Mouse (Mus musculus): Measurements from ENCODE around the gene Tnfrsf22. TPM values are rescaled to one million over a fixed set of nuclear protein-coding genes. Genes with fewer than 3 reads are reported as not detected.
"Not testable (repeated sequence)": the region's sequence is repeated elsewhere in the genome, so short reads cannot be mapped to it uniquely, and the experiment has no call there.

Gene Tnfrsf22
- polyA plus RNA-seq, 1 experiment from 2014 or later: 3.1 TPM

DNA sequence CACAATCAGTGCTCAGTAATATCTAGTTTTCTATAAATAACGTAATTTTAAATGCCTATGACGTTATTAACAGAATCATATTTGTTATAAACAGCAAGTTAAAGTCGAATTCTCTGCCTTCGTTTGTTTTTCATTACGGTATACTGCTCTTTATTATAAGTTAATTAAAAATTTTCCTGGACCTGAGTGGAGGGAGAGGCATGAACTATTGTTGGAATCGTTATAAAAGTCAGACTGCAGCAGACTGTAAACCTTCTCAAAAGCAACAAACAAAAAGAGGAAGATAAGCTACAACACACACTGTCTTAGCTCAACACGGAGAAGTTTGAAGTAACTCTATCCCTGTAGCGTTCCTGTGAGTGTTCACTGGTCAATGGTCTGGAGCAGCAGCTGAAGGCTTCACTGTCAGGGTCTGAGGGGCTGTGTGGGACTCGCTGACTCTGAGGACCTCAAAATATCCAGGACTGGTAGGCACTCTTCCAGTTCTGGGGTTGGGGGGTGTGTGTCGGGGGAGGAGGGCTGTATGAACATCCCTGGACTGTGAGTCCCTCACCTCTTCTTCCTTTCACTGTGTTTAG is 397 bp upstream of the Tnfrsf22 start:
- not testable (repeated sequence) for H3K36me3 ChIP-seq (replicated peaks; ENCODE audit: control insufficient read depth, insufficient read depth); H3K4me1 ChIP-seq (replicated peaks; ENCODE audit: control insufficient read depth, insufficient read depth, low read length); DNase-seq (ENCODE audit: low spot score); H3K9me3 ChIP-seq (ENCODE audit: control insufficient read depth, low read length); H3K27ac ChIP-seq; H3K27me3 ChIP-seq (ENCODE audit: control insufficient read depth, insufficient read depth, low read length); ATAC-seq (ENCODE audit: low FRiP score)
- H3K4me2 ChIP-seq (replicated peaks): peak overlapping the region; percentile 92
- WGBS: 55% methylated on average over 10 of the region's 10 CpGs
- peak overlapping the region; percentile 69 for H3K4me3 ChIP-seq (replicated peaks; ENCODE audit: low read length)
- H3K9ac ChIP-seq: peak overlapping the region; percentile 71; the same call in 1 of the 2 replicates

DNA sequence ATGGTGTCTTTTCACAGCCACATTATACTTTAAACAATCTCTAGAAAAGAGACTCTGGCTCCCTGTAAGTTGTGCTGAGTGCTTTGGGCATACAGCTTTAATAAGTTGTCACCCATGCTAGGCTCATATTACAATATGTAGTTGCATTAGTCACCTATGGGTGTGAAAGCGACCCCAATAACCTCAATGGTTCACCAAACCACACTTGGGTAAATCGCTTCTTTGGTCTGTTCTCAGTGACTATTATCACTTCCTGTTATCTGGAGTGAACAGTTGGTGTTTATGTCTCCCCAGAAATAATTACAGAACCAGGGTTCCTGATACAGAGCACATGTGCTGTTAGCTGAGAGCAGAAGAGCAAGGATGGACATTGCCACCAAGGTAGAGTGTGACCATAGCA is 5.5 kb downstream of the Tnfrsf22 start:
- WGBS: 96% methylated on average over 2 of the region's 2 CpGs
- not testable (repeated sequence) for H3K9me3 ChIP-seq (ENCODE audit: control insufficient read depth, low read length); DNase-seq (ENCODE audit: low spot score); H3K4me1 ChIP-seq (replicated peaks; ENCODE audit: control insufficient read depth, insufficient read depth, low read length); H3K4me2 ChIP-seq (replicated peaks); H3K36me3 ChIP-seq (replicated peaks; ENCODE audit: control insufficient read depth, insufficient read depth); ATAC-seq (ENCODE audit: low FRiP score); H3K27me3 ChIP-seq (ENCODE audit: control insufficient read depth, insufficient read depth, low read length); H3K9ac ChIP-seq; H3K27ac ChIP-seq; H3K4me3 ChIP-seq (replicated peaks; ENCODE audit: low read length)

DNA sequence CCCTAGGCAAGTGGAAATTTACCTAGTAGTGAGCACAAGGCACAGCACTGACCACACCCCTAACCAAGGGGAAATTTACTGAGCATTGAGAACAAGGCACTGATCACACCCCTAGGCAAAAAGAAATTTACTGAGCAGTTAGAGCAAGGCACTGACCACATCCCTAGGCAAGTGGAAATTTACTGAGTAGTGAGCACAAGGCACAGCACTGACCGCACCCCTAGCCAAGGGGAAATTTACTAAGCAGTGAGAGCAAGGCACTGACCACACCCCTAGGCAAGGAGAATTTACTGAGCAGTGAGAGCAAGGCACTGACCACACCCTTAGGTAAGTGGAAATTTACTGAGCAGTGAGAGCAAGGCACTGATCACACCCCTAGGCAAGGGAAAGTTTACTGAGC is 12.8 kb downstream of the Tnfrsf22 start:
- Histone ChIP-seq H3K9me3 (ENCODE audit: control insufficient read depth, low read length) (no peaks in the 10 kb centered on the region), H3K4me1 (replicated peaks; ENCODE audit: control insufficient read depth, insufficient read depth, low read length) (no peaks in the 10 kb centered on the region), H3K27ac (no peak overlapping the region), H3K4me3 (replicated peaks; ENCODE audit: low read length) (no peak overlapping the region), H3K27me3 (ENCODE audit: control insufficient read depth, insufficient read depth, low read length) (no peaks in the 10 kb centered on the region), H3K36me3 (replicated peaks; ENCODE audit: control insufficient read depth, insufficient read depth) (no peaks in the 10 kb centered on the region), H3K9ac (no peak overlapping the region), H3K4me2 (replicated peaks) (no peak overlapping the region)
- DNase-seq (ENCODE audit: low spot score) (no peak), ATAC-seq (ENCODE audit: low FRiP score) (no peak)
- WGBS: 94% methylated on average over 1 of the region's 1 CpGs

DNA sequence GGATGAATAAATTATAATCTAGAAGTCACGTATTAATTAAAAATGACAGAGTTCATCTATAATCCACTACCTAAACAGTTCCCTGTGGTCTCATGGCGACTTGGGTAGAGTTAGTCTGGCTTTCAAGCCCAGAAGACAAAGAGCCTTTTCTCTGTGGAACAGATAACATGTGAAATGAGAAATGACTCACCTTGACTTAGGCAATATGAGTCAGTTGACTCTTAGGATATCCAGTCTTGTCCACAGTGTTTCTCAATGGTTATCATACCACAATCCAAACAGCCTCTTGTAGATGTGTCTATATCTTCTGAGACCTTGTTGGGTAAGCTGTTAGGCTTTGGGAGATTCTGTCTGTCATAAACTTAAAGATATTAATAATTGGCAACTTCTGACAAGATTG is 18.0 kb downstream of the Tnfrsf22 start:
- H3K9me3 ChIP-seq (ENCODE audit: control insufficient read depth, low read length): no peaks in the 10 kb centered on the region
- DNase-seq (ENCODE audit: low spot score): no peak
- H3K4me2 ChIP-seq (replicated peaks): no peak overlapping the region
- H3K9ac ChIP-seq: no peak overlapping the region
- no peak overlapping the region for H3K4me3 ChIP-seq (replicated peaks; ENCODE audit: low read length)
- no peaks in the 10 kb centered on the region for H3K27me3 ChIP-seq (ENCODE audit: control insufficient read depth, insufficient read depth, low read length)
- no peak for ATAC-seq (ENCODE audit: low FRiP score)
- no peaks in the 10 kb centered on the region for H3K4me1 ChIP-seq (replicated peaks; ENCODE audit: control insufficient read depth, insufficient read depth, low read length)
- no peak overlapping the region for H3K27ac ChIP-seq
- H3K36me3 ChIP-seq (replicated peaks; ENCODE audit: control insufficient read depth, insufficient read depth): no peaks in the 10 kb centered on the region
- WGBS: 70% methylated on average over 2 of the region's 2 CpGs

DNA sequence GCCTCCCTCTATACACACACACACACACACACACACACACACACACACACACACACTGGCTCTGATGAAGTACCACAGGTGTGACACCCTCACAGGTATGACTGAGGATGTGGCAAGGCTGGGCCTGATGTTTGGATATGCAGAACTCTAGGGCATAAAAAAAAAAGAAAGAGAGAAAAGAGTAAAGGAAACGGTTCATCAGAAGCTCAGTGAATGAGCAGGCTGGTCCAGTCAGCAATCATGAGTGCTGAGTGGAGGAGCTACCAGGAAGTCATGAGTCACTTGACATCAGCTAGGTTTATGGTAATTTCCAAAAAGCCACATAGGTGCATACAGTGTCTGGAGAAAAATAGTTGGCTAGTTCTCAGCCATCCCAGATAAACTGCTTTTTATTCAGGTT is 20.0 kb downstream of the Tnfrsf22 start:
- Histone ChIP-seq H3K9me3 (ENCODE audit: control insufficient read depth, low read length) (no peaks in the 10 kb centered on the region), H3K9ac (no peak overlapping the region), H3K27me3 (ENCODE audit: control insufficient read depth, insufficient read depth, low read length) (no peaks in the 10 kb centered on the region), H3K27ac (no peak overlapping the region), H3K4me2 (replicated peaks) (no peak overlapping the region), H3K36me3 (replicated peaks; ENCODE audit: control insufficient read depth, insufficient read depth) (no peaks in the 10 kb centered on the region), H3K4me3 (replicated peaks; ENCODE audit: low read length) (no peak overlapping the region), H3K4me1 (replicated peaks; ENCODE audit: control insufficient read depth, insufficient read depth, low read length) (no peaks in the 10 kb centered on the region)
- no peak for DNase-seq (ENCODE audit: low spot score)
- no peak for ATAC-seq (ENCODE audit: low FRiP score)
- WGBS: 64% methylated on average over 1 of the region's 1 CpGs

DNA sequence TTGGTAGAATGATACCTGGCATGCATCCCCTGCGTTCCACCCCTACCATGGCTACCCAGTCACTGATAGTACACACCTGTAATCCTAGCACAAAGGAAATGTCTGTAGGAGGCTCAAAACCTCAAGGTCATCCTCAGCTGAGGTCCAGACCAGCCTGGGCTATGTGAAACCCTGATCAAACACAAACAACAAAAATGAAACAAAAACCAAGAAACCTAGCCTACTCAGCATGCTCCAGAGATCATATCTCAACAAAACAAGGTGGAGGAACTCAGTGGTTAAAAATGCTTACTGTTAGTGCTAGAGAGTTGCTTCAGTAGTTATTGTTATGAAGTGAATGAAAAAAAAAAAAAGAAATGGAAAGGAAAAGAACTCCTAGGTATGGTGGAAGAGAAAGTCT is 20.9 kb downstream of the Tnfrsf22 start, which contains the start of gene Tnfrsf26:
TSS of gene Tnfrsf26 (minus strand) at position 183 of the 400 bp plus-strand sequence.
- no peaks in the 10 kb centered on the region for H3K9me3 ChIP-seq (ENCODE audit: control insufficient read depth, low read length)
- DNase-seq (ENCODE audit: low spot score) (no peak), ATAC-seq (ENCODE audit: low FRiP score) (no peak)
- no peak within 1 kb of the TSS for H3K4me2 ChIP-seq (replicated peaks)
- no peak within 1 kb of the TSS for H3K9ac ChIP-seq
- no peak within 1 kb of the TSS for H3K4me3 ChIP-seq (replicated peaks; ENCODE audit: low read length)
- H3K36me3 ChIP-seq (replicated peaks; ENCODE audit: control insufficient read depth, insufficient read depth): no peaks in the 10 kb centered on the region
- no peaks in the 10 kb centered on the region for H3K4me1 ChIP-seq (replicated peaks; ENCODE audit: control insufficient read depth, insufficient read depth, low read length)
- 88% methylated on average over 1 of the region's 1 CpGs for WGBS
- no peaks in the 10 kb centered on the region for H3K27me3 ChIP-seq (ENCODE audit: control insufficient read depth, insufficient read depth, low read length)
- no peak within 1 kb of the TSS for H3K27ac ChIP-seq

DNA sequence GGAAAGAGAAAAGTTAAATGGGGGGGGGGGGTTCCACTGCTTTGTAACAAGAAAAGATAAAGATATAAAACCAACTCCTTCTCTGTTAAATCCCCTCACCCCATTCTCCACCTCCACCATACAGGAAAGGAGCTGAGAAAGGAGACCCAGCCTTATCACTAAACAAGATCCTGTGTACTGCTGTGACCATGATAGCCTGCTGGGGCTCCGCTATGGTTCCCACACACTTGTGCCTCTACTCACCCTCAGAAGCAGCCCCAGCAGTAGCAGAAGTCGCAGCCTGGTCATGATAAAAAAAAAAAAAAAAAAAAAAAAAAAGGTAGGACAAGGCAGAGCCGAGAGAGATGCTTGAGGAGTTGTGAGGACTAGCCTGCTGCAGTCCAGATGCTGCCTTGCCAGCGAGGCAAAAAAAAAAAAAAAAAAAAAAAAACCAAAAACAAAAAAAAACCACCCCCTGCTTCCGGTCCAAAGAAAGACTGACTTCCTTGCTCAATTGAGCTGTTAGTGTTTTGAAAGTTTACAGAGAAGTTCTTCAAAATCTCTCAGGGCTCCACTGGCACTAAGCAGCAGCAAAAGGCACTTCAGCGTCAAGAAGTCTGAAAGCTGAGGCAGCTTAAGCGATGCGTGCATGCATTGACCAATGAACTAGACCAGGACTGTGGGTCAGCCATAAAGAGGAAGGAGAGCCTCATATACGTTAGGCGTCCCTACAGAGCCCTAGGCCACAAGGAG is 21.7 kb downstream of the Tnfrsf22 start:
- no peaks in the 10 kb centered on the region for H3K4me1 ChIP-seq (replicated peaks; ENCODE audit: control insufficient read depth, insufficient read depth, low read length)
- H3K9ac ChIP-seq: no peak overlapping the region
- DNase-seq (ENCODE audit: low spot score): no peak
- 57% methylated on average over 10 of the region's 10 CpGs for WGBS
- H3K9me3 ChIP-seq (ENCODE audit: control insufficient read depth, low read length): no peaks in the 10 kb centered on the region
- H3K36me3 ChIP-seq (replicated peaks; ENCODE audit: control insufficient read depth, insufficient read depth): no peaks in the 10 kb centered on the region
- no peak for ATAC-seq (ENCODE audit: low FRiP score)
- no peak overlapping the region for H3K27ac ChIP-seq
- H3K27me3 ChIP-seq (ENCODE audit: control insufficient read depth, insufficient read depth, low read length): no peaks in the 10 kb centered on the region
- H3K4me2 ChIP-seq (replicated peaks): no peak overlapping the region
- H3K4me3 ChIP-seq (replicated peaks; ENCODE audit: low read length): no peak overlapping the region

DNA sequence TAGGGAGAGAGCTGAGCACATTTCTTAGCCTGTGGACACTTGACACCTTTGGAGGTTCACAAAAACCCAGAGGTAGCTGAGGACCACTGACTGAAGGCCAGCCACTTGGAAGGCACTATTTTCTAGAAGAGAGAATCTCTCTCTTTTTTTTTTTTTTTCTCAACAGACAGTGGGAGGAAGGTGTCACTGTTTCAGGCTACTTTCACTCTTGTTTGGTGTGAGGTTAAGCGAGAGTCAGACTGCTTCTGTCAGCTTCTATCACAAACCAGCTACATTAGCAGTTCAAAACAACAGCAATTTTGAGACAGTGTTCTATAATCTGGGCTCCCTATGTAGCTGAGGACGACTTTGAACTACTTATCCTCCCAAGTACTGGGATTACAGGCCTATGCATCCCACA is 23.3 kb downstream of the Tnfrsf22 start:
- DNase-seq (ENCODE audit: low spot score) (no peak), ATAC-seq (ENCODE audit: low FRiP score) (no peak)
- no peaks in the 10 kb centered on the region for H3K27me3 ChIP-seq (ENCODE audit: control insufficient read depth, insufficient read depth, low read length)
- H3K27ac ChIP-seq: no peak overlapping the region
- H3K9me3 ChIP-seq (ENCODE audit: control insufficient read depth, low read length): no peaks in the 10 kb centered on the region
- no peak overlapping the region for H3K9ac ChIP-seq
- H3K4me3 ChIP-seq (replicated peaks; ENCODE audit: low read length): no peak overlapping the region
- WGBS: 74% methylated on average over 2 of the region's 2 CpGs
- H3K4me1 ChIP-seq (replicated peaks; ENCODE audit: control insufficient read depth, insufficient read depth, low read length): no peaks in the 10 kb centered on the region
- H3K36me3 ChIP-seq (replicated peaks; ENCODE audit: control insufficient read depth, insufficient read depth): no peaks in the 10 kb centered on the region
- no peak overlapping the region for H3K4me2 ChIP-seq (replicated peaks)

DNA sequence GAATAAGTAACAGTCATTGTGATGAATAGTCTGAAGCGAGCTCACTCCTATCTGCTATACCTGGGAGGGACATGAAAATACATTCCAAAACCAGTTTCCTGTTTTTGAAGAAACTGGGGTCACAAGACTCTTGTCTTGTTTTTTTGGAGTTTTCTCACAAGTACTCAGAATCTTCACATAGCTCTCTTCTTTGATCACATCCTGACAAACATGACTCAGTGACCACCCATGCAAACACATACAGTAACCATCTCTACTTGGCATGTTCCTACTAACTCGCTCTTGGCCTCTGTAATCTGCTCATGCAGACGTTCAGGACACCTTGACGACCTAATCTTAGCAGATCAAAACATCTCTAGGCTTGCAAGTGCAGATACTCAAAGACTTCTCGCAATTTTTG is 24.3 kb downstream of the Tnfrsf22 start:
- Histone ChIP-seq H3K36me3 (replicated peaks; ENCODE audit: control insufficient read depth, insufficient read depth) (no peaks in the 10 kb centered on the region), H3K9me3 (ENCODE audit: control insufficient read depth, low read length) (no peaks in the 10 kb centered on the region), H3K9ac (no peak overlapping the region), H3K27me3 (ENCODE audit: control insufficient read depth, insufficient read depth, low read length) (no peaks in the 10 kb centered on the region), H3K4me1 (replicated peaks; ENCODE audit: control insufficient read depth, insufficient read depth, low read length) (no peaks in the 10 kb centered on the region), H3K4me3 (replicated peaks; ENCODE audit: low read length) (no peak overlapping the region), H3K27ac (no peak overlapping the region), H3K4me2 (replicated peaks) (no peak overlapping the region)
- no peak for ATAC-seq (ENCODE audit: low FRiP score)
- 74% methylated on average over 5 of the region's 5 CpGs for WGBS
- no peak for DNase-seq (ENCODE audit: low spot score)

All from hindbrain, embryonic 14.5 days (tissue).